Mouse (Mus musculus) intestine, embryonic 14.5 days (tissue): ENCODE results near the gene Cbr3. TPM values are rescaled to one million over a fixed set of nuclear protein-coding genes. Genes with fewer than 3 reads are reported as not detected.
A peak's percentile ranks its signal among the peaks of the same experiment; 100 is the strongest.

Experiments used
- ATAC-seq: fragments of 200-750 bp; cut with Nextera tagmentation; replicated peaks from 2 replicates; pipeline ENCODE4 v1.8.0; 2017; ENCODE audit warnings: low read depth, moderate number of reproducible peaks, moderate TSS enrichment, moderate library complexity; ENCODE audit not compliant: low FRiP score, low TSS enrichment
- DNase-seq: peaks from one replicate; pipeline ENCODE4 v3.0.0-alpha.2; 2018; ENCODE audit warnings: low spot score
- H3K27ac ChIP-seq: fragments of 300-500 bp; sonication (generic); 2 replicates; pipeline ENCODE4 v1.5.1; 2014; ENCODE audit warnings: low read depth, mild to moderate bottlenecking, control low read depth
- H3K27me3 ChIP-seq: fragments of 300-500 bp; sonication (generic); replicated peaks from 2 replicates; pipeline ENCODE4 v1.6.1; 2014; ENCODE audit warnings: low read length, control low read depth; ENCODE audit not compliant: control insufficient read depth, insufficient read depth
- H3K36me3 ChIP-seq: fragments of 300-500 bp; sonication (generic); 2 replicates; pipeline ENCODE4 v1.6.1; 2014; ENCODE audit warnings: low read length, control low read depth; ENCODE audit not compliant: control insufficient read depth, insufficient read depth
- H3K4me1 ChIP-seq: fragments of 300-500 bp; sonication (generic); replicated peaks from 2 replicates; pipeline ENCODE4 v1.6.1; 2014; ENCODE audit warnings: low read length, control low read depth, mixed read lengths; ENCODE audit not compliant: control insufficient read depth, insufficient read depth
- H3K4me2 ChIP-seq: fragments of 300-500 bp; sonication (generic); 2 replicates; pipeline ENCODE4 v1.6.1; 2014; ENCODE audit warnings: low read length
- H3K4me3 ChIP-seq: fragments of 300-500 bp; sonication (generic); 2 replicates; pipeline ENCODE4 v1.5.1; 2014; ENCODE audit warnings: low read depth, low read length, control low read depth, mixed read lengths
- H3K9ac ChIP-seq: fragments of 300-500 bp; sonication (generic); 2 replicates; pipeline ENCODE4 v1.6.1; 2014; ENCODE audit warnings: mild to moderate bottlenecking, low read length
- H3K9me3 ChIP-seq: fragments of 300-500 bp; sonication (generic); 2 replicates; pipeline ENCODE4 v1.6.1; 2016; ENCODE audit warnings: low read length, control low read depth; ENCODE audit not compliant: control insufficient read depth
- WGBS: fragments of 180-500 bp; shearing (Covaris S2); extraction: QIAGEN DNeasy Blood & Tissue Kit; methylation state at CpG from one replicate; pipeline ENCODE4 v1.1.7; 2014; 5-methylcytosine and 5-hydroxymethylcytosine counted together
- polyA plus RNA-seq: library from polyadenylated mRNA; unstranded; fragments of >200 nt; fragmentation: Nextera tagmentation; extraction: Ambion mirVana; gene quantifications from 2 replicates; pipeline ENCODE4 v1.2.1, GENCODE M21; 2014

Cbr3 gene
- polyA plus RNA-seq, 1 experiment from 2014 or later, result 1.9 TPM

DNA sequence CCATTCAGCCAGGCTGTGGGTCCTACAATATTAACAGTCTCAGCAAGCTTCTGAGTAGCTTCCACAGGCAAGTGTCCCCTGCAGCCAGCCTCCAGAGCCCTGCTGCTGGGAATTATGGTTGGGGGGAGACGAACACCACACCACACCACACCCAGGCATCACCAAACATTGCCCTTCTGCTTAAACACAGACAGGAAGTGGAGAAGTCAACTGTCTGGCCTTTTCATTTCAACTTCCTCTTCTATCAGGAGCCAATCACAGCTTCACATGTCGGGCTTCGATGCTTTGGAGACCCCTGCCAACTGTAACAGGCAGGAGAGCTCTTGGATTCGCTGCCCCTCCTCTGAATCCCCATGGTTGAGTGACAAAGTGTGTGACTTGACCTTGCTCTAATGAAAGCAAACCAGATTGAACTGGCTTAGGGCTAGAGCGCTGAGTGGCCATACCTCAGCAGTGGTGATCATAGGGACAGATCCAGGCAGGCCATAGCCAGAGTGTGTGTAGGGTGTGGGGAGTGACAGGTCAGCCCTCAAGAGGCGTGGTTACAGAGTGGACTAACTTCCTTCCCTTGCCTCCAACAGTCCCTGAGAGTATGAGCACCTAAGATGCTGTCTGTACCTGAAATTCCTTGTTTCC lies 8.3 kb downstream of the Cbr3 start:
- DNase-seq, result no peak
- no peak overlapping the region for H3K27ac ChIP-seq
- WGBS, result 70% methylated on average over 6 of the region's 6 CpGs

DNA sequence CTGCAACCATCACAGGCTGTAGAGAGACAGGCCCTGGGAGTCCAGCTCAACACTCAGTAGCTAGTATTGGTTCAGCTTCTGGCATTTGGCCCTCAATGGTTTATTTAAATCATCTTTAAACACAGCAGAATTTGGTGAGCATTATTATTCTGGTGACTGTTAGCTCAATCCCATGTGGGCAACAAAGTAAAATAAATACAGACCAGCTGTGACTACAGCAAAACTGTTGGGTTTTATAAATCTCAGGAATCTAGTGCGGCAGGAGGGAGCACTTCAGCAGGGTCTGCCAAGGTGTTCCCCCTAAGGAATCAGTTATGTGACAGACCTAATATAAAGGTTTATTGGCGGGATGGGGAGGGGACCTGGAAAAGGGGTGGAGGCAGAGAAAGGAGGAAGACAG lies 9.7 kb downstream of the Cbr3 start:
- no peak overlapping the region for H3K4me2 ChIP-seq
- H3K4me1 ChIP-seq, result no peaks in the 10 kb centered on the region
- H3K9ac ChIP-seq, result no peak overlapping the region
- 63% methylated on average over 2 of the region's 2 CpGs for WGBS
- no peak overlapping the region for H3K27ac ChIP-seq
- 0 out of 2 replicates have a peak, but pooled peaks cover 3% of the 10 kb centered on the region for H3K27me3 ChIP-seq
- no peak overlapping the region for H3K4me3 ChIP-seq
- no peaks in the 10 kb centered on the region for H3K9me3 ChIP-seq
- H3K36me3 ChIP-seq, result no peaks in the 10 kb centered on the region
- no peak for DNase-seq
- no peak for ATAC-seq

More for the DNA sequence above, 8.3 kb downstream of the Cbr3 start:
- Histone ChIP-seq H3K9ac (no peak overlapping the region), H3K4me2 (no peak overlapping the region), H3K4me3 (no peak overlapping the region), H3K36me3 (no peaks in the 10 kb centered on the region), H3K9me3 (no peaks in the 10 kb centered on the region), H3K27me3 (0 out of 2 replicates have a peak, but pooled peaks cover 3% of the 10 kb centered on the region), H3K4me1 (no peaks in the 10 kb centered on the region)
- no peak; the same call in 1 of the 2 replicates for ATAC-seq

DNA sequence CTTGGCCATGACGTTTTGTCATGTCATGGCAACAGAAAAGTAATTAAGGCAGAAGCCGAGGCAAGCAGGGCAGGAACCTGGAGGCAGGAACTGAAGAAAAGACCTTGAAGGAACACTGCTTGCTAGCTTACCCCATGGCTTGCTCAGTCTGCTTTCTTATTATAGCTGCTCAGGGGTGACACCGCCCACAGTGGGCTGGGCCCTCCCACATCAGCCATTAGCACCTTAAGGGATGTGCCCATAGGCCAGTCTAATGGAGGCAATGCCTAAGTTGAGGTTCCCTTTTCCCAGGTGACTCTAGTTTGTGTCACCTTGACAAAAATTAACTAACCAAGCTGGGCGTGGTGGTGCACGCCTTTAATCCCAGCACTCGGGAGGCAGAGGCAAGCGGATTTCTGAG lies 24.1 kb downstream of the Cbr3 start:
- Histone ChIP-seq H3K9me3 (no peaks in the 10 kb centered on the region), H3K36me3 (no peaks in the 10 kb centered on the region), H3K27me3 (peaks cover 4% of the 10 kb centered on the region; the same call in 1 of the 2 replicates), H3K27ac (no peak overlapping the region), H3K4me1 (no peaks in the 10 kb centered on the region; the same call in 1 of the 2 replicates), H3K4me3 (no peak overlapping the region), H3K4me2 (no peak overlapping the region), H3K9ac (no peak overlapping the region)
- WGBS, result 80% methylated on average over 7 of the region's 7 CpGs
- ATAC-seq (no peak), DNase-seq (no peak)

DNA sequence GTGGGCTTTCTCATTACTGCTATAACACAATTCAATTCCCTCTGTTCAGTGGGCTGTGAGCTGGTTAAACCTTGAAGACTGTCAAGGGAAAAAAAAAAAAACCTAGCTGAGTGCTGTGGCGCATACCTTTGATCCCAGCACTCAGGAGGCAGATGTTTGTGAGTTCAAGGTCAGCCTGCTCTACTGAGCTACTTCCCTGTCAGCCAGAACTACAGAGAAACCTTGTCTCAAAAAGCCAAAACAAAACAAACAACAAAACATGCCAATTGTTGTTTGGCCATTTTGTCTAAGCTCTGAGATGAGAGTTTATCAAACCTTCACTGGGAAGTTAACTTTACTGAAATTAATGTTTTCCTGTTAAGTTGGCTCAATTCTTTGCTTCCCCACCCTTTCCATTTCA lies 26.2 kb downstream of the Cbr3 start:
- WGBS, result 79% methylated on average over 1 of the region's 1 CpGs
- no peaks in the 10 kb centered on the region for H3K36me3 ChIP-seq
- no peak overlapping the region for H3K9ac ChIP-seq
- no peaks in the 10 kb centered on the region for H3K9me3 ChIP-seq
- peaks cover 12% of the 10 kb centered on the region; the same call in 1 of the 2 replicates for H3K27me3 ChIP-seq
- no peak overlapping the region for H3K27ac ChIP-seq
- ATAC-seq (no peak), DNase-seq (no peak)
- H3K4me1 ChIP-seq, result peaks cover under 1% of the 10 kb centered on the region; the same call in 1 of the 2 replicates
- no peak overlapping the region for H3K4me2 ChIP-seq
- no peak overlapping the region for H3K4me3 ChIP-seq

DNA sequence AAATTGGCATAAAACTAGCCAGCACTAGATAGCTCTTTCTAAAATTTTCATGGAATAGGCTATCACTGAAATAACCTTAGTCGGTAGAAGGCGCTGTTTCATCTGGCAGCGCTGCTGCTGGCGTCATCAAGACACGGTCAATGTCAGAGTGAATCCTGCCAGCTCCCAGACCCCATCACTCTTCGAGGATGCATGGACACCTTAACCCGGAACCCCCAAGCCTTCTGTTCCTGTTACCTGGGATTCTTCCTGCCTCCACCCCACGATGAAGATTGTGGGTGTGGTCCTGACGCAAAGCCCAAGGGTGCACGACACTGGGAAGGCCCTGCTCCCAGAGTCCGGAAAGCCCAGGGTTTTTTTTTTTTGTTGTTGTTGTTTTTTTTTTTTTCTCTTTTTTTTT lies 27.9 kb downstream of the Cbr3 start:
- Histone ChIP-seq H3K27me3 (peaks cover 12% of the 10 kb centered on the region; the same call in 1 of the 2 replicates), H3K4me2 (peak overlapping the region; percentile 96), H3K4me3 (peak overlapping the region; percentile 68), H3K27ac (no peak overlapping the region), H3K9me3 (no peaks in the 10 kb centered on the region), H3K9ac (no peak overlapping the region), H3K4me1 (peaks cover 2% of the 10 kb centered on the region; the same call in 1 of the 2 replicates), H3K36me3 (no peaks in the 10 kb centered on the region)
- ATAC-seq, result peak; percentile 65
- under 1% methylated on average over 11 of the region's 11 CpGs for WGBS
- DNase-seq, result peak; percentile 87

DNA sequence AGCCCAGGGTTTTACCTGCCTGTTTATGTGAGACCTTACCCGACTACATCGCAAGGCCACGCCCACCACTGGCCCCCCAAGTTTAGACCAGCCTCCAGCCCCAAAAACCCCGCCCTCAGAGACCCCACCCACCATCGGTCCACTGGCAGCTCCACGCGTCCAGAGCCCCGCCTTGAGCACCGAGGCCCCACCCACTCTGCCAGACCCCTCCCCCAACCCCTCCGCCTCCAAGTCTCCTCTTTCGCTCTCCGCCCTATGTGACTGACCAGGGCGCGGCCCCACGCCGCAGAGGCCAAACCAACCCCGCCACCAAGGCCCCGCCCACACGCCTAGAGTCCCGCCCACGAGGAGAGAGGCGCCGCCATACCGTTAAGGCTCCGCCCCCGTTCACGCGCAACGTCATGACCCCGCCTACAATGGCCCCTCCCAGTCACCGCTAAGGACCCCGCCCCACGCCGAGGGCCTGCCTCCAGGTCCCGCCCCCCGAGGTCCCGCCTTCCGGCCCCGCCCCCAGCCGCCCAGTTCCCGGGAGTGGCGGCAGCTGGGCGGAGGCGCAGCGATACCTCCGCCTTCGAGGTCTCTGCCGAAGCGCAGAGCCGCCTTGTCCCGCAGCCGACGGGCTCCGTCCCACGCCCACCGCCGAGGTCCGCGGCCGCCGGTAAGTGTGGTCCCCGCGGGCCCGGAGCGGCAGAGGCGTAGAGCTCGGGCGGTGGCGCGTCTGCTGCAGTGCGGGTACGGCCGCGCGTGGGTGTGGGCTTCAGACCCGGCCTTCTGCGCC lies 28.6 kb downstream of the Cbr3 start, which contains the start of gene Dop1b:
TSS of gene Dop1b (plus strand) at position 494 of the 778 bp plus-strand sequence.
- Histone ChIP-seq H3K4me3 (peak within 1 kb of the TSS; percentile 68), H3K9me3 (no peaks in the 10 kb centered on the region), H3K9ac (peak within 1 kb of the TSS; percentile 72), H3K36me3 (no peaks in the 10 kb centered on the region), H3K4me2 (peak within 1 kb of the TSS; percentile 96), H3K4me1 (peaks cover 2% of the 10 kb centered on the region; the same call in 1 of the 2 replicates), H3K27ac (no peak within 1 kb of the TSS; the same call in 1 of the 2 replicates), H3K27me3 (peaks cover 12% of the 10 kb centered on the region; the same call in 1 of the 2 replicates)
- DNase-seq (peak; percentile 100), ATAC-seq (peak; percentile 92)
- under 1% methylated on average over 62 of the region's 77 CpGs for WGBS

DNA sequence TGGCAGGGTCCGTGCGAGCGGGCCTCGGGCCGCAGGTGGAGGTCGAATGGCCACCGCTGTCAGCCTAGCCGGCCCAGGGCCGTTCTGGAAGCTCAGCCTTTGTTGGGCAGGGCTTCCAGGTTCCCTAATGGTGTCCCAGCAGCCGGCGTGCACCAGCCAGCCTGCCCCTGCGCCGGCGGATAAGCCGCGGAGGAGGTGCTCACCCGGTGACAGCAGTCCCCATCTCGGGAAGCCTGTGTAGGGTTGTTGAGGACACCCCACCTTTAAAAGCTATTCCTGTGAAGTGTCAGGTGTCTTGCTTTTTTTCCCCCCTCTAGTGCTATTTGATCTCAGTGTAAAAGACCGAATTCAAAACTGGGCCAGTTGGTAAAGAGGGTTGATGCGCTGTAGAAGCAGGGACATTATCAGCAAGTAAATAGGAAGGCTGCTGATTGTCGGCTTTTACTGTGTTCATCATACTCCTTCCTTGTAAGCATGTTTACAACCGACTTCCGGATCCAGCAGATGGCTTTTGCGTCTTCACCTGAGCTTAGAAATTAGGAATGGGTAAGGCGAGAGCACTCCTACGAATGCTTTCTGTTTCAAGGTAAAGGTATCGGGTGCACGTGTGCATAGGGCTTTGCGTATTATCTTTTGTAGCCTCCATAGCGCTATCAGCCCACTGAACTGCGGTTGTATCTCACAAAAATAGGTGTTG lies 29.3 kb downstream of the Cbr3 start:
- Histone ChIP-seq H3K9me3 (no peaks in the 10 kb centered on the region), H3K27ac (no peak overlapping the region; the same call in 1 of the 2 replicates), H3K9ac (peak overlapping the region; percentile 72), H3K27me3 (peaks cover 8% of the 10 kb centered on the region; the same call in 1 of the 2 replicates), H3K4me1 (peaks cover 8% of the 10 kb centered on the region), H3K4me3 (peak overlapping the region; percentile 68), H3K4me2 (peak overlapping the region; percentile 96), H3K36me3 (no peaks in the 10 kb centered on the region)
- DNase-seq (no peak), ATAC-seq (no peak)
- whole genome bisulfite sequencing, result 8% methylated on average over 31 of the region's 31 CpGs

DNA sequence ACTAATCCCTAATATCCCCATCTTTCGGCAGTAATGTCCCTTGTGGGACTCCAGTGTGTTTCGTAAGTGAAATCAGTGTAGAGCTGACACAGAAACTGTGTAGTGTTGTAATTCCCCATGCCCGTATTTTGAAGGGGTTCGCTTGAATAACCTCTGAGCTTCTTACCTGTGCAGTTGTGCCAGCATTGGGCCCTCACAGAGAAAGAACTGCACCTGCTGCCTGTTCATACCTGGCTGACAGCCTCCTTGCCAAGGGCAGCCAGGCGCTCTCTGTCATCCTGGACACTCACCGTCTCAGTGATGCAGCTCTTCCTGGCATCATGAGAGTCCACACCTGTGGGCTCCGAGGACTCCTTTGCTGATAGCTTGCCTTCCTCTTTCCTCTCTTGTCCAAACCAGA lies 30.0 kb downstream of the Cbr3 start:
- ATAC-seq (no peak), DNase-seq (no peak)
- 81% methylated on average over 7 of the region's 7 CpGs for WGBS

More for the DNA sequence above, 30.0 kb downstream of the Cbr3 start:
- Histone ChIP-seq H3K4me3 (0 out of 2 replicates have a peak overlapping the region, but pooled peaks have one; percentile 68), H3K4me1 (peaks cover 9% of the 10 kb centered on the region), H3K4me2 (peak overlapping the region; percentile 96), H3K36me3 (no peaks in the 10 kb centered on the region), H3K27me3 (peaks cover 8% of the 10 kb centered on the region; the same call in 1 of the 2 replicates), H3K9ac (no peak overlapping the region), H3K9me3 (no peaks in the 10 kb centered on the region), H3K27ac (no peak overlapping the region)
